Mouse (Mus musculus): ENCODE results near the gene Ptprd. TPM values are rescaled to one million over a fixed set of nuclear protein-coding genes. Genes with fewer than 3 reads are reported as not detected.

The Ptprd gene
- polyA plus RNA-seq, 1 experiment from 2014 or later: 161 TPM

GRCm38 (mm10) chr4:77649615-77650325 is 562.0 kb downstream of the Ptprd start:
- WGBS: 91% methylated on average over 3 of the region's 3 CpGs
- Histone ChIP-seq H3K9ac (replicated peaks; ENCODE audit: low read depth, low read length) (no peak overlapping the region), H3K27ac (ENCODE audit: low read length) (no peak overlapping the region), H3K36me3 (ENCODE audit: control insufficient read depth, insufficient read depth) (no peaks in the 10 kb centered on the region), H3K27me3 (replicated peaks; ENCODE audit: control insufficient read depth, insufficient read depth, low read length) (no peaks in the 10 kb centered on the region), H3K4me1 (replicated peaks; ENCODE audit: control insufficient read depth, insufficient read depth, low read length) (no peaks in the 10 kb centered on the region), H3K4me3 (replicated peaks; ENCODE audit: low read length) (no peak overlapping the region), H3K4me2 (ENCODE audit: low read length) (no peak overlapping the region), H3K9me3 (ENCODE audit: control insufficient read depth, low read length) (no peaks in the 10 kb centered on the region)
- ATAC-seq: no peak

GRCm38 (mm10) chr4:77648911-77649310 is 562.9 kb downstream of the Ptprd start:
- Histone ChIP-seq H3K27ac (ENCODE audit: low read length) (no peak overlapping the region), H3K9ac (replicated peaks; ENCODE audit: low read depth, low read length) (no peak overlapping the region), H3K27me3 (replicated peaks; ENCODE audit: control insufficient read depth, insufficient read depth, low read length) (no peaks in the 10 kb centered on the region), H3K9me3 (ENCODE audit: control insufficient read depth, low read length) (no peaks in the 10 kb centered on the region), H3K4me2 (ENCODE audit: low read length) (no peak overlapping the region), H3K36me3 (ENCODE audit: control insufficient read depth, insufficient read depth) (no peaks in the 10 kb centered on the region), H3K4me3 (replicated peaks; ENCODE audit: low read length) (no peak overlapping the region), H3K4me1 (replicated peaks; ENCODE audit: control insufficient read depth, insufficient read depth, low read length) (no peaks in the 10 kb centered on the region)
- WGBS: 84% methylated on average over 2 of the region's 2 CpGs
- no peak for ATAC-seq

GRCm38 (mm10) chr4:77647451-77648137 is 564.2 kb downstream of the Ptprd start:
- WGBS: 77% methylated on average over 5 of the region's 5 CpGs

GRCm38 (mm10) chr4:77644435-77644834 is 567.3 kb downstream of the Ptprd start:
- Histone ChIP-seq H3K9me3 (ENCODE audit: control insufficient read depth, low read length) (no peaks in the 10 kb centered on the region), H3K27me3 (replicated peaks; ENCODE audit: control insufficient read depth, insufficient read depth, low read length) (no peaks in the 10 kb centered on the region), H3K4me1 (replicated peaks; ENCODE audit: control insufficient read depth, insufficient read depth, low read length) (no peaks in the 10 kb centered on the region), H3K4me3 (replicated peaks; ENCODE audit: low read length) (no peak overlapping the region), H3K27ac (ENCODE audit: low read length) (no peak overlapping the region), H3K36me3 (ENCODE audit: control insufficient read depth, insufficient read depth) (no peaks in the 10 kb centered on the region), H3K4me2 (ENCODE audit: low read length) (no peak overlapping the region), H3K9ac (replicated peaks; ENCODE audit: low read depth, low read length) (no peak overlapping the region)
- no peak for ATAC-seq

More at GRCm38 (mm10) chr4:77647451-77648137, 564.2 kb downstream of the Ptprd start:
- H3K9ac ChIP-seq (replicated peaks; ENCODE audit: low read depth, low read length): no peak overlapping the region
- H3K36me3 ChIP-seq (ENCODE audit: control insufficient read depth, insufficient read depth): no peaks in the 10 kb centered on the region
- no peak for ATAC-seq
- H3K4me3 ChIP-seq (replicated peaks; ENCODE audit: low read length): no peak overlapping the region
- H3K27ac ChIP-seq (ENCODE audit: low read length): no peak overlapping the region
- no peaks in the 10 kb centered on the region for H3K4me1 ChIP-seq (replicated peaks; ENCODE audit: control insufficient read depth, insufficient read depth, low read length)
- H3K27me3 ChIP-seq (replicated peaks; ENCODE audit: control insufficient read depth, insufficient read depth, low read length): no peaks in the 10 kb centered on the region
- H3K9me3 ChIP-seq (ENCODE audit: control insufficient read depth, low read length): no peaks in the 10 kb centered on the region
- no peak overlapping the region for H3K4me2 ChIP-seq (ENCODE audit: low read length)

- Histone ChIP-seq H3K4me1 (replicated peaks; ENCODE audit: control insufficient read depth, insufficient read depth, low read length) (no peaks in the 10 kb centered on the region), H3K9me3 (ENCODE audit: control insufficient read depth, low read length) (no peaks in the 10 kb centered on the region), H3K36me3 (ENCODE audit: control insufficient read depth, insufficient read depth) (no peaks in the 10 kb centered on the region), H3K9ac (replicated peaks; ENCODE audit: low read depth, low read length) (no peak overlapping the region), H3K27ac (ENCODE audit: low read length) (no peak overlapping the region), H3K27me3 (replicated peaks; ENCODE audit: control insufficient read depth, insufficient read depth, low read length) (no peaks in the 10 kb centered on the region), H3K4me2 (ENCODE audit: low read length) (no peak overlapping the region), H3K4me3 (replicated peaks; ENCODE audit: low read length) (no peak overlapping the region)
- no peak for ATAC-seq
- 81% methylated on average over 7 of the region's 7 CpGs for WGBS
Observed at GRCm38 (mm10) chr4:77640022-77640421, 571.7 kb downstream of the Ptprd start.

- no peak overlapping the region for H3K9ac ChIP-seq (replicated peaks; ENCODE audit: low read depth, low read length)
- no peak overlapping the region for H3K27ac ChIP-seq (ENCODE audit: low read length)
- H3K9me3 ChIP-seq (ENCODE audit: control insufficient read depth, low read length): no peaks in the 10 kb centered on the region
- no peak for ATAC-seq
- no peaks in the 10 kb centered on the region for H3K36me3 ChIP-seq (ENCODE audit: control insufficient read depth, insufficient read depth)
- no peak overlapping the region for H3K4me2 ChIP-seq (ENCODE audit: low read length)
- WGBS: 100% methylated on average over 1 of the region's 1 CpGs
- H3K4me1 ChIP-seq (replicated peaks; ENCODE audit: control insufficient read depth, insufficient read depth, low read length): no peaks in the 10 kb centered on the region
- H3K4me3 ChIP-seq (replicated peaks; ENCODE audit: low read length): no peak overlapping the region
- H3K27me3 ChIP-seq (replicated peaks; ENCODE audit: control insufficient read depth, insufficient read depth, low read length): no peaks in the 10 kb centered on the region
Observed at GRCm38 (mm10) chr4:77613129-77613528, 598.6 kb downstream of the Ptprd start.

GRCm38 (mm10) chr4:77586624-77587023 is 625.1 kb downstream of the Ptprd start:
- 49% methylated on average over 1 of the region's 1 CpGs for WGBS
- Histone ChIP-seq H3K27me3 (replicated peaks; ENCODE audit: control insufficient read depth, insufficient read depth, low read length) (no peaks in the 10 kb centered on the region), H3K9me3 (ENCODE audit: control insufficient read depth, low read length) (no peaks in the 10 kb centered on the region), H3K4me1 (replicated peaks; ENCODE audit: control insufficient read depth, insufficient read depth, low read length) (no peaks in the 10 kb centered on the region), H3K27ac (ENCODE audit: low read length) (no peak overlapping the region), H3K4me2 (ENCODE audit: low read length) (no peak overlapping the region), H3K9ac (replicated peaks; ENCODE audit: low read depth, low read length) (no peak overlapping the region), H3K4me3 (replicated peaks; ENCODE audit: low read length) (no peak overlapping the region), H3K36me3 (ENCODE audit: control insufficient read depth, insufficient read depth) (no peaks in the 10 kb centered on the region)
- ATAC-seq: peak; percentile 98

GRCm38 (mm10) chr4:77586222-77586621 is 625.5 kb downstream of the Ptprd start:
- ATAC-seq: peak; percentile 71
- no peak overlapping the region for H3K4me2 ChIP-seq (ENCODE audit: low read length)
- H3K36me3 ChIP-seq (ENCODE audit: control insufficient read depth, insufficient read depth): no peaks in the 10 kb centered on the region
- H3K27me3 ChIP-seq (replicated peaks; ENCODE audit: control insufficient read depth, insufficient read depth, low read length): no peaks in the 10 kb centered on the region
- H3K27ac ChIP-seq (ENCODE audit: low read length): peak overlapping the region; percentile 55
- no peaks in the 10 kb centered on the region for H3K9me3 ChIP-seq (ENCODE audit: control insufficient read depth, low read length)
- 47% methylated on average over 1 of the region's 1 CpGs for WGBS
- no peak overlapping the region for H3K9ac ChIP-seq (replicated peaks; ENCODE audit: low read depth, low read length)
- H3K4me3 ChIP-seq (replicated peaks; ENCODE audit: low read length): no peak overlapping the region
- H3K4me1 ChIP-seq (replicated peaks; ENCODE audit: control insufficient read depth, insufficient read depth, low read length): no peaks in the 10 kb centered on the region

- Histone ChIP-seq H3K36me3 (ENCODE audit: control insufficient read depth, insufficient read depth) (no peaks in the 10 kb centered on the region), H3K27ac (ENCODE audit: low read length) (no peak overlapping the region), H3K4me1 (replicated peaks; ENCODE audit: control insufficient read depth, insufficient read depth, low read length) (no peaks in the 10 kb centered on the region), H3K4me2 (ENCODE audit: low read length) (no peak overlapping the region), H3K4me3 (replicated peaks; ENCODE audit: low read length) (no peak overlapping the region), H3K9ac (replicated peaks; ENCODE audit: low read depth, low read length) (no peak overlapping the region), H3K9me3 (ENCODE audit: control insufficient read depth, low read length) (no peaks in the 10 kb centered on the region), H3K27me3 (replicated peaks; ENCODE audit: control insufficient read depth, insufficient read depth, low read length) (no peaks in the 10 kb centered on the region)
- ATAC-seq: peak; percentile 88
- 18% methylated on average over 14 of the region's 14 CpGs for WGBS
Observed at GRCm38 (mm10) chr4:77558404-77559202, 653.2 kb downstream of the Ptprd start.
